Mouse (Mus musculus) testis, postnatal 10 days (tissue): ENCODE measurements around the gene Arxes2.

Experiments
- DNase-seq: peaks from one replicate; pipeline ENCODE4 v3.0.0; 2021; ENCODE audit warnings: low spot score

Gene Arxes2

DNA sequence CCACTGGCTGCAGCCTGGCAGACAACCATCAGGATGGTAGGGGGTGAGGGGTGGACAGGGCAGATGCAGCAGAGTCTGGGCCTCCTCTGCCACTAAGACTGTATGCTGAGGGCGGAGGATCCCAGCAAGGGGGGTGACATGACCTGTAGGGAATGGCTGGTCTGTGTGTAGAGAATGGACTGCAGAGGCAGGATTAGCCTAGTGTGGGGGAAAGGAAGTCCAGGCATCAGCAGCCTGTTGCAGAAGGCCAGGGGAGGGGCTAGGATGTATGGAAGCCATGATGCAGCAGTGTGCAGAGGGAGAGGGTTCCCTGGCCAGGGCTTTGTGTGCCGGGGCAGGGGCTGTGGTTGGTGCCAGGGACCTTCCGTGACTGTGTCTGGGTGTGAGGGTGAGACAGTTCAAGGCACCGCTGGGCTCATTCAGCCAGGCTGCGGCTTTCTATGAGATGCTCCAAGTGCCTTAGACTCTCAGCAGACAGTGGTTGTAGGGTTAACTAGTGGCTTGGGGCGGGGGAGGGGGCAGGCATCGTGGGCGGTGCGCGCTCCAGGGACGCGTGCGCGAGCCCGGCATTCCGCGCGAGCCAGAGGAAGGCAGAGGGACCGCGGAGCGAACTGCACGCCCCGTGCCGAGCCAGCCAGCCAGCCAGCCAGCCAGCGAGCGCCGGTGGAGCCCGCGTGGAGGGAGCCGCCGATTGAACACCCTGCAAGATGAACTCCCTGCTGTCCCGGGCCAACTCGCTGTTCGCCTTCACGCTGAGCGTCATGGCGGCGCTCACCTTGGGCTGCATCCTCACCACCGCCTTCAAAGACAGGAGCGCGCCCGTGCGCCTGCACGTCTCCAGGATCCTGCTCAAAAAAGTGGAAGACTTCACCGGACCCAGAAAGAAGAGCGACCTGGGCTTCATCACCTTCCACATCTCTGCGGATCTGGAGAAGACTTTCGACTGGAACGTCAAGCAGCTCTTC, 39.5 kb downstream of the Arxes2 start, which contains the start of gene Arxes1:
Gene Arxes1, plus strand, starts transcription at position 569 of the 965 bp plus-strand sequence.
- peak; percentile 45 for DNase-seq

DNA sequence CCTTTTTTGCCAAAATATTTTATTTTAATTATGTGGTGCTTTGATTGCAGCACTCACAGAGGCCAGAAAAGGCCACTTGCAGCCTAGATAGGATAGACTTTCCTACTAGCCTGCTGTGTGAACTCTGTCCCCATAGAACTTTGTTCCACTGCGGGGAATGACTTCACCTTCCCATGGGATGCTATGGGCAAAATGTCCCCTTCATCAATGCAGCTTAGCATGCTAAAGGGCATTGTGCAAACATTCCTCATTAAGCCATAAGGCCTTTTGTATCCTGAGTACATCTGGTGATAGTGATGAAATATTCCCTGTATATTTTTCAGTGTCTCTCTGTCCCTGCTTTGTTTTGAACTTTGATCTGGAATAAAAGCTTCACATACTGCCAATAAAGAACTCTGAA, 50.1 kb downstream of the Arxes2 start:
- DNase-seq = no peak
